Mouse (Mus musculus): ENCODE measurements around the gene Six6. TPM values are rescaled to one million over a fixed set of nuclear protein-coding genes. Genes with fewer than 3 reads are reported as not detected.

Six6 gene
- not detected for polyA plus RNA-seq (2014; fragmentation: Illumina TruSeq; extraction: RNeasy Lipid Tissue Mini Kit (QIAGEN cat#74804); ENCODE audit: low replicate concordance)

DNA sequence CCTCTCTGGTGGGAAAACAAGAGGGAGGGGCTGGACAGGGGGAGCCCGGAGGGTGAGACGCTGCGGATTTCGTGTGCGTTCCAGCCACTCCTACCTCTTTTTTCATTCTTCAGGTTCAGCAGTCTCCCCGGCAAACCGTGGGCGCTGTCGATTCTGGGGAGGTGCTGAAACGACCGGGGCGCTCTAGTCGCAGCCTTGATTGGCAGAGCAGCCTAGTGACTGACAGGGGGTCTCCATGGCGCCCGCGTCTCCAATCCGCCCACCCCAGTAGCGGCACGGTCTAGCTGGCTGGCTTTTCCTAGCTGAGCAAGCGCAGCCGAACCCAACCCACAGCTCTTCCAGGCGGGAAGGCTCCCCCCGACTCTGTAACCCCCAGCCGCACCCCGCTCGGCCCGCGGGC lies at the start of gene Six6:
TSS of gene Six6 (plus strand) at position 277 of the 400 bp plus-strand sequence.

GRCm38 (mm10) chr12:72940071-72940821 lies 554 bp downstream of the Six6 start, which contains the start of gene 4930447C04Rik:
4930447C04Rik (minus strand) TSS chr12:72940774.

Other genes with a start within 250 kb of the Six6 start
- 238 TPM for gene Ppm1a, start 182.4 kb upstream of the Six6 start, polyA plus RNA-seq (2014; fragmentation: Illumina TruSeq; extraction: RNeasy Lipid Tissue Mini Kit (QIAGEN cat#74804); ENCODE audit: low replicate concordance)
- 0.33 TPM for gene 4930447C04Rik, start 882 bp downstream of the Six6 start, polyA plus RNA-seq (2014; fragmentation: Illumina TruSeq; extraction: RNeasy Lipid Tissue Mini Kit (QIAGEN cat#74804); ENCODE audit: low replicate concordance)
- not detected for gene Six1, start 114.0 kb downstream of the Six6 start, polyA plus RNA-seq (2014; fragmentation: Illumina TruSeq; extraction: RNeasy Lipid Tissue Mini Kit (QIAGEN cat#74804); ENCODE audit: low replicate concordance)
- 0.19 TPM for gene Six4, start 173.6 kb downstream of the Six6 start, polyA plus RNA-seq (2014; fragmentation: Illumina TruSeq; extraction: RNeasy Lipid Tissue Mini Kit (QIAGEN cat#74804); ENCODE audit: low replicate concordance)
- gene Mnat1, start 183.8 kb downstream of the Six6 start, polyA plus RNA-seq (2014; fragmentation: Illumina TruSeq; extraction: RNeasy Lipid Tissue Mini Kit (QIAGEN cat#74804); ENCODE audit: low replicate concordance), result 6.4 TPM